Mouse (Mus musculus): ENCODE measurements around the gene Galntl6. TPM values are rescaled to one million over a fixed set of nuclear protein-coding genes. Genes with fewer than 3 reads are reported as not detected.
"Not testable (repeated sequence)": the region's sequence is repeated elsewhere in the genome, so short reads cannot be mapped to it uniquely, and the experiment has no call there.

Galntl6 gene
- polyA plus RNA-seq, 1 experiment from 2014 or later, result not detected

DNA sequence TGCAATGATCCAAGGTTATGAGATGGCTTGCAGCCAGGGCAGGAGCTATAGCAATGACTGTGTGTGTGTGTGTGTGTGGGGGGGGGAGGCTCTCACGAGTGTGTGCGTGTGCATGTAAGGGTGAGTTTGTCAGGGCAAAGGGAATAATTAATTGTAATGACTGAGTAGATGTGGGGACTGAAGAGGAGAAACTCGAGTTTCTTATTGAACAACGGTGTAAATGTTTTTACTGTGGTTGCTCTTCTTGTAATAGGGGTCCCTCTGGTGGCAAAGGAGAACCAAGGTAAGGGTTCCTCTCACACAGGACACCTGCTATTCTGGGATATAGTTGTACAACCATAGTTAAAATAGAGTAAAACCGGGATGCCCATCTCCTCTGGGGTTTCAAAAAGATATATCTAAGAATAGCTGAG, 1121.1 kb downstream of the Galntl6 start:
- WGBS (ENCODE audit: missing documents), result 18% methylated on average over 5 of the region's 5 CpGs
- no peaks in the 10 kb centered on the region for H3K36me3 ChIP-seq (ENCODE audit: inconsistent target)
- no peaks in the 10 kb centered on the region for H3K79me2 ChIP-seq (ENCODE audit: inconsistent target)
- H3K27ac ChIP-seq, result no peak overlapping the region
- H3K4me3 ChIP-seq (ENCODE audit: inconsistent target), result no peak overlapping the region

GRCm38 (mm10) chr8:57779551-57779950, 1132.9 kb downstream of the Galntl6 start:
- 84% methylated on average over 7 of the region's 7 CpGs for WGBS (ENCODE audit: missing documents)

DNA sequence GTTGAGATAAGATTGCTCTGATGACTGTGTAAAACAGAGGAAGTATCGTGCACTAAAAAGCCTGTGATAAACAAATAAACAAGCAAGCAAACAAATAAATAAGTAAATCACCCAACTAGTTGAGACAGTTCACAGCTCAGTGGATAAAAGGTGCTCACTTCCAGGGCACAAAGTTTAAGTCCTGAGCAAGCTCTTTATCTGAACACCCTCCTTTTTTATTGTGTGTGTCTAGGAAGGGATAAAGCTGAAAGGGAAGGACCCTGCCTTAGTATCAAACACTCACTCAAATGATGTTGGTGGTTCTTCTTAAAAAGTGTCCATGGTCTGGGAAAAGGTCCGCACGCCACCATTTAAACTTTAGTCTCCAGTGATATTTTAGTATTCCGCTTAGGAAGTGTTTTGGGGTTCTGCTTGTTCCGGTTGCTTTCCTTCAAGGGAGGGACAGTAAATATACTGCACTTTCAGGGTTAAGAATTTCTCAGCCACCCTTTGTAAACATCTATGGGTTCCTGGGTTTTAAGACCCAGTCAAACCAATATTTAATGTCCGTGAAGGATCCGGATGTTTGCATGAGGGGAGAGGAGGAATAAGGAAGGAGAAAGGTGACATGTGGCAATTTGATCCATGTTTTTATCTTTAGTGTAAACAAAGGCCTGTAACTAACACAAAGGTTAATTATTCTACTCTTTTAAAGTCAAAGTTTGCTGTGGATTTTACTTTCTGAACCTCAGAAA, 1134.3 kb downstream of the Galntl6 start:
- Histone ChIP-seq H3K4me3 (ENCODE audit: inconsistent target) (no peak overlapping the region), H3K27ac (no peak overlapping the region), H3K36me3 (ENCODE audit: inconsistent target) (no peaks in the 10 kb centered on the region), H3K79me2 (ENCODE audit: inconsistent target) (no peaks in the 10 kb centered on the region)
- 96% methylated on average over 7 of the region's 7 CpGs for WGBS (ENCODE audit: missing documents)

More at GRCm38 (mm10) chr8:57779551-57779950, 1132.9 kb downstream of the Galntl6 start:
- Histone ChIP-seq H3K79me2 (ENCODE audit: inconsistent target) (no peaks in the 10 kb centered on the region), H3K36me3 (ENCODE audit: inconsistent target) (no peaks in the 10 kb centered on the region), H3K27ac (no peak overlapping the region), H3K4me3 (ENCODE audit: inconsistent target) (no peak overlapping the region)

DNA sequence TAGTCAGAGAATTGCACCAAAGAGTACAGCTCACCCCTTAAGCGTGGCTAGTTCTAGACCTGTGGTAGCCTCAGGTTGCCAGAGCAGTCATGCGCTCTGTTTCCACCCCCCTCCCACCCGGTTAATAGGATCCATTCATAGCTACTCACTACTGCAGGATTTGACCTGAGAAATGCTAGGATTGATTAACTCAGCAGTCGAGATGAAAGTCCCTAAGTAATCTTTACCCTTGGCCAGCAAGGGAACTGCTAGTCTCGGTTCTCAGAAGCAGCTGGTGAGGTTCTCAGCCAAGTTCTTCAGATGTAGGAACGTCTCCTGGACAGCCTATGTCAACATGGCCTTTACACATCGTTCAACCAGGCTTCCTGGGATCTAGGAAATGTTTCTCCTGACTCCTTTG, 1135.7 kb downstream of the Galntl6 start:
- H3K4me3 ChIP-seq (ENCODE audit: inconsistent target), result no peak overlapping the region
- WGBS (ENCODE audit: missing documents), result 82% methylated on average over 6 of the region's 7 CpGs
- H3K27ac ChIP-seq, result no peak overlapping the region
- no peaks in the 10 kb centered on the region for H3K79me2 ChIP-seq (ENCODE audit: inconsistent target)
- H3K36me3 ChIP-seq (ENCODE audit: inconsistent target), result no peaks in the 10 kb centered on the region

DNA sequence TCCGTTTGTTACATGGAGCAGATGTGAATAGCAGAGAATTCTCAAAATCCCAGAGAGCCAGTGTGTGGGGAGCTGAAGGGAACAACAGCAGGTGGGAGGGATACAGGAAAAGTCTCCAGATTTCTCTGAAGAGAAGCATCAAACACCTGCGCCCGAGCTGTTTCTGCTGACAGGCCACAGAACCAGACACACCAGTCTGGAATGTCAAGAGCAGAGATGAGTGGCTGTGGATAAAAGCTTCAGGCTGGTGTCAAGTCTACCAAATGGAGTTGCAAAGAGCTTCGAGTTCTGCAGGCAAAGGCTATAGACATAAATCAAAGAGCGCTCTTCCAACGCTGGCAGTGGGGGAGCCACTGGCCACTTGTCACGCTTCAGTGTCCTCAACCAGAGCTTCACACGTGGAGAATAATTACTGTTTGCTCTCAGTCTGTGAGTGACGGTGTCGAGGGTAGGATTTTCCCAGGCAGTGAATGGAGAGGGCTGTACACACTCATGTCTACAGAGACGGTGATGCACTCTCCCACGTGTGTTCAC, 1139.6 kb downstream of the Galntl6 start:
- Histone ChIP-seq H3K36me3 (ENCODE audit: inconsistent target) (no peaks in the 10 kb centered on the region), H3K4me3 (ENCODE audit: inconsistent target) (no peak overlapping the region)
- 73% methylated on average over 12 of the region's 12 CpGs for WGBS (ENCODE audit: missing documents)

DNA sequence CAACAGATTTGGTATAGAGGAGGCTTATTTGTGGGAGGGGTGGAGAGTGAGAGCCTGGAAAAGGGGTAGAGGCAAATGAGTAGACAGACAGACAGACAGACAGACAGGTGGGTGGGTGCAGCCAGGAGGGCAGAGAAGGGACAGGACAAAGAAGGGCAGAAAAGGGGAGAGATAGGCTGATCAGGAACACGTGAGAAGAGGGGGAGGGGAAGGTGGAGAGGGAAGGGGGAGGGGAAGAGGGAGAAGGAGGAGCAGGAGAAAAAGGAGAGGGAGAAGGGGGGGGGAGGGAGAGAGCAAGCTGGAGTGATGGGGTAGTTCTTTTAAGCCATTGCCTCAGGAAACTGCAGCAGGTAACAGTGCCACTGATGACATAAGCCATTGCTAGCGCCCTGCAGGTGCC, 1144.9 kb downstream of the Galntl6 start:
- Histone ChIP-seq H3K79me2 (ENCODE audit: inconsistent target) (no peaks in the 10 kb centered on the region), H3K36me3 (ENCODE audit: inconsistent target) (no peaks in the 10 kb centered on the region), H3K27ac (no peak overlapping the region), H3K4me3 (ENCODE audit: inconsistent target) (no peak overlapping the region)
- WGBS (ENCODE audit: missing documents), result 65% methylated on average over 2 of the region's 2 CpGs

More for the DNA sequence above, 1139.6 kb downstream of the Galntl6 start:
- no peak overlapping the region for H3K27ac ChIP-seq
- H3K79me2 ChIP-seq (ENCODE audit: inconsistent target), result no peaks in the 10 kb centered on the region

- Histone ChIP-seq H3K79me2 (ENCODE audit: inconsistent target) (no peaks in the 10 kb centered on the region), H3K36me3 (ENCODE audit: inconsistent target) (no peaks in the 10 kb centered on the region), H3K27ac (no peak overlapping the region), H3K4me3 (ENCODE audit: inconsistent target) (no peak overlapping the region)
- 77% methylated on average over 10 of the region's 10 CpGs for WGBS (ENCODE audit: missing documents)
These were observed 1145.9 kb downstream of the Galntl6 start for GRCm38 (mm10) chr8:57766471-57767065.

GRCm38 (mm10) chr8:57765726-57766351, 1146.6 kb downstream of the Galntl6 start:
- WGBS (ENCODE audit: missing documents), result 31% methylated on average over 13 of the region's 13 CpGs
- no peak overlapping the region for H3K4me3 ChIP-seq (ENCODE audit: inconsistent target)
- no peaks in the 10 kb centered on the region for H3K79me2 ChIP-seq (ENCODE audit: inconsistent target)

GRCm38 (mm10) chr8:57765192-57765591, 1147.2 kb downstream of the Galntl6 start:
- no peaks in the 10 kb centered on the region for H3K79me2 ChIP-seq (ENCODE audit: inconsistent target)
- 98% methylated on average over 4 of the region's 4 CpGs for WGBS (ENCODE audit: missing documents)
- H3K4me3 ChIP-seq (ENCODE audit: inconsistent target), result no peak overlapping the region
- no peaks in the 10 kb centered on the region for H3K36me3 ChIP-seq (ENCODE audit: inconsistent target)
- no peak overlapping the region for H3K27ac ChIP-seq

More at GRCm38 (mm10) chr8:57765726-57766351, 1146.6 kb downstream of the Galntl6 start:
- Histone ChIP-seq H3K27ac (no peak overlapping the region), H3K36me3 (ENCODE audit: inconsistent target) (no peaks in the 10 kb centered on the region)

GRCm38 (mm10) chr8:57762622-57763021, 1149.8 kb downstream of the Galntl6 start:
- H3K36me3 ChIP-seq (ENCODE audit: inconsistent target); H3K79me2 ChIP-seq (ENCODE audit: inconsistent target); H3K27ac ChIP-seq; H3K4me3 ChIP-seq (ENCODE audit: inconsistent target): not testable (repeated sequence)
- WGBS (ENCODE audit: missing documents), result 86% methylated on average over 2 of the region's 2 CpGs

GRCm38 (mm10) chr8:57760921-57761320, 1151.5 kb downstream of the Galntl6 start:
- H3K27ac ChIP-seq, result no peak overlapping the region
- no peak overlapping the region for H3K4me3 ChIP-seq (ENCODE audit: inconsistent target)
- no peaks in the 10 kb centered on the region for H3K79me2 ChIP-seq (ENCODE audit: inconsistent target)
- no peaks in the 10 kb centered on the region for H3K36me3 ChIP-seq (ENCODE audit: inconsistent target)
- 89% methylated on average over 1 of the region's 1 CpGs for WGBS (ENCODE audit: missing documents)

DNA sequence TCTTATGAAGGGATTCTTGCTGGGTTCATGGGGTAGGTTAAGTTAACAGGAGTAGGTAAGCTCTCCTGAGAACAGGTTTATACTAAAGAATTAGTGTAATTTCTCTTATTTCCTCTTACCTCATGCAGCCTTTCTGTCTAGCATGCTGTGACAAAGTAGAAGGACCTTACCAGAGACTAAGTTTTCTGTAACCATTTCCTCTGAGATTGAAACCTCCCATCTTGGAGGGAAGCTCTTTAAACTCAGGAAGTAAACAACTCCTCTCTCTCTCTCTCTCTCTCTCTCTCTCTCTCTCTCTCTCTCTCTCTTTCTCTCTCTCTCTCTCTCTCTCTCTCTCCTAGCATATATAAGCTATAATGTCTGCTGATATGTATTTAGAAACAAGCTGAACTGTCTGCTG, 1153.6 kb downstream of the Galntl6 start:
- Histone ChIP-seq H3K79me2 (ENCODE audit: inconsistent target) (no peaks in the 10 kb centered on the region), H3K36me3 (ENCODE audit: inconsistent target) (no peaks in the 10 kb centered on the region), H3K4me3 (ENCODE audit: inconsistent target) (no peak overlapping the region), H3K27ac (no peak overlapping the region)

GRCm38 (mm10) chr8:57757476-57757875, 1155.0 kb downstream of the Galntl6 start:
- Histone ChIP-seq H3K36me3 (ENCODE audit: inconsistent target) (no peaks in the 10 kb centered on the region), H3K4me3 (ENCODE audit: inconsistent target) (no peak overlapping the region), H3K27ac (no peak overlapping the region), H3K79me2 (ENCODE audit: inconsistent target) (no peaks in the 10 kb centered on the region)

- Histone ChIP-seq H3K36me3 (ENCODE audit: inconsistent target) (no peaks in the 10 kb centered on the region), H3K27ac (no peak overlapping the region), H3K79me2 (ENCODE audit: inconsistent target) (no peaks in the 10 kb centered on the region), H3K4me3 (ENCODE audit: inconsistent target) (no peak overlapping the region)
- 88% methylated on average over 6 of the region's 6 CpGs for WGBS (ENCODE audit: missing documents)
These were observed 1158.4 kb downstream of the Galntl6 start for GRCm38 (mm10) chr8:57754066-57754465.

DNA sequence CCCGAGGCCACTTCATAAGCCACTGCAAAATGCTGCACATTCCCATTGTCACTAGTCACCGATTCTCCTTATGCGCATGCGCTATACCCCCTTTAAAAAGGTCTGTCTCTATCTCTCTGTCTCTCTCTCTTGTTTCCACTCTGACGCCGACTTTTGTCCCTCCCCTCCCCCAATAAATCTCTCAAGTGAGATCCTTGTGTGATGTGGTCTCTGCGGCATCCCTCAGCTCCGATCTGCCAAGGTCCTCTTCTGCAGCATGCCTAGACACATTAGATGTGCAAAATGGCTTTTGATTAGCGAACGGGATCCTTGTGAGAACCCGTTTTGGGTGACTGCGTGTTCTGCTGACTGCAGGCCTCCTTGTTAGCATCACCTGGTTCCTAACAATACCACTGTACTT, 1168.8 kb downstream of the Galntl6 start:
- 92% methylated on average over 12 of the region's 12 CpGs for WGBS (ENCODE audit: missing documents)
- no peaks in the 10 kb centered on the region for H3K79me2 ChIP-seq (ENCODE audit: inconsistent target)
- no peak overlapping the region for H3K4me3 ChIP-seq (ENCODE audit: inconsistent target)
- no peaks in the 10 kb centered on the region for H3K36me3 ChIP-seq (ENCODE audit: inconsistent target)
- no peak overlapping the region for H3K27ac ChIP-seq
